Mouse (Mus musculus) lung, postnatal 10 days (tissue): ENCODE results near the gene Il23a.
A peak's percentile ranks its signal among the peaks of the same experiment; 100 is the strongest.
"Not testable (repeated sequence)": the region's sequence is repeated elsewhere in the genome, so short reads cannot be mapped to it uniquely, and the experiment has no call there.

Experiments used
- DNase-seq: peaks from one replicate; pipeline ENCODE4 v3.0.0; 2021

Gene Il23a

DNA sequence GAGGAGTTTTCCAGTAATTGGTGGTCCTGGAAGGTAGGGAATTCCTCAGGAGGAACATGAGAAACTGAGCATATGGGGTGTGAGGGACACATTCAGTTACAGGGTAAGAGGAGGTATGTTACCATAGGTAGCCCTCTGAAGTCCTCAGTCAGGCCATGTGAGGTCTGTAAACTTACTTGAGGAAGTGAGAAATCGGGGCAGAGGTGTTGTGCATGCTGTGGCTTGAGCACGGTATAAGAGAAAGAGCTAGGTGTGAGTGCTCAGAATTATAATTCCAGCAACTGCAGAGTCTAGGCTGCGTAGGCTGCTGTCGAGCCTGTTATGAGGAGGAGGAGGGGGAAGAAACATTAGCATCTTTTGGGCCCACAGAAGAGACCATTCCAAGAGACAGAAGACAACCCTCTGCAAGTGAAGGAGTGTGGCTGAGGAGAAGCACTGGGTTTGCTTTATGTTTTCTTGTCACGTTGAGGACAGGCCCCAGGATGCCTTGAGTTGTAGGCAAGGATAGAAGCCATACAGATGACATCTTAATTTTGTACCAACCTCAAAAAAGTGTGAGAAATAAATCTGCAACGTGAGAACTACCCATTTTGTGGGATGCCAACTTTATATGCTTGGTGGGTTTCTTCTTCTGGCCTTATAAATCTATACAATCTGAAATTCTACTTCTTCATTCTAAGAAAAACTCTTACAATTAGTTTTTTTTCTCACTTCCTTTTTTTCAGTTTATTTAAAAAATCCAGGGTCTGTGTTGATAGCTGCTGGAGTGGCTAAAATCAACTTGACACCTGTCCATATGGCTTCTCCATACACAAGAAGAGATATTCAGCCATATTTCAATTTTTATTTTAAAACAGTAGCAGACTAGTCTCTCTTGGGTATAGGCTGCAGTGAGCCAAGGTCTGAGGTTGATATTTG lies 34.9 kb downstream of the Il23a start:
- no peak for DNase-seq

DNA sequence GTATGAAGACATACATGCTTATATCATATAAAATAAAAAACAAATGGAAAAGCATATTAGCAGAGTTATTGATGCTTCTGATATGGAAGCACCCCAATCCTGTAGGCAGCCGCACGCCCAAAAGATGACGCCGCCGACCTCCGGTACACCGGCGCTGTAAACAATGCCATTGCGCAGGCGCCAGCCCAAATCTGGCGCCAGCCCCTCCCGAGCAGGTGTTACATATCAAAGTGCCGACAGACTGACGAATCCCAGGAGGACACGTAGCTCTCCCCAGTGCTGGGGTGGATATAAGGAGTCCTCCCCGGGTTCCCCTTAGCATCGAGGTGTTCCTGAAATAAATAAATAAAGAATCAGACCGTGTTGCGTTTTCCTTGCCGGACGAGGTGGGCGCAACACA lies 36.3 kb downstream of the Il23a start:
- DNase-seq, result no peak

DNA sequence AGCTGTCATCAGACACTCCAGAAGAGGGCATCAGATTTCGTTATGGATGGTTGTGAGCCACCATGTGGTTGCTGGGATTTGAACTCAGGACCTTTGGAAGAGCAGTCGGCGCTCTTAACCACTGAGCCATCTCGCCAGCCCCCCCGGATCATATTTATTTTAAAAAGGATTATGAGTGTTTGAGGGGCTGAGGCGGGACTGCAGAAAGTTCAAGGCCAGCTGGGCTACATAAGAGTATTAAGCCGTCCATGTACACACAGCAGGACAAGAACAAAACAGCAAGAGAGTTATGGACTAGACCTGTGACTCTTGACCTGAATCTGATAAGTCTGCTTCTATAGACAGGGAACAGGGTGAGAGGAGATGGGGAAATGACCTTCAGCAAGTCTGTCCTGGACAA lies 38.2 kb downstream of the Il23a start:
- DNase-seq, result not testable (repeated sequence)

DNA sequence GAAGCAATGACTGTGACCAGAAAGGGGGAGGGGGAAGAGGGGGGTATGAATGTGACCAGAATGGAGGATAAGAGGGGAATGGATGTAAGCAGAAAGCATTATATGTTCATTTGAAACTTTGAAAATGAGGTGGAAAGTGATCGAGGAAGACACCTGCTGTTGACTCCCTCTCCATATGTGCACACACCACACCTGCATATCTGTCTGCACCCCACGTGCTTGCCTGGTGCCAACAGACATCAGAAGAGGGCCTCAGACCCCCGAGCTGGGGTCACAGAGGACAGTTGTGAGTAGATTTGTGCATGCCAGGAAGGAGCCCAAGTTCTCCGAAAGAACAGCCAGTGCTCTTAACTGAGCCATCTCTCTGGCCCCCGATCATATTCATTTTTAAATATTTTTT lies 38.6 kb downstream of the Il23a start:
- no peak for DNase-seq

DNA sequence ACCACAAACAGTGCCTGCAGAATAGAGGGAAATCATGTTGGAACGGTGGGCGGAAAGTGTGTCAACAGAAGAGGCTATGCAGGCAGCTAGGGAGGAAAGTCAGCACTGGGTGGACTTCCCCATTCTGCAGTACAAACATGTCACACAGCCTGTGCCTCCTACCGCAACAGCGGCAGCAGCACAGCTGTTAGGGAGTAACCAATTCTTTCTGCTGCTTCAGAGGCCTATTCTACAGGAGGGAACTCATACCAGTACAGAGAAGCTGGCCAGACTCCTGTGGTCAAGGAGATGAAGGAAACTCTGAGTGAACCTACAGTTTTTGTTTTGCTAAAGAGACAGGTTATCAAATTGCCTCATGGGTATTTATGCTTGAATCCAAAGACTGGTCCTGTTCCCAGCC lies 39.6 kb downstream of the Il23a start:
- DNase-seq, result no peak

DNA sequence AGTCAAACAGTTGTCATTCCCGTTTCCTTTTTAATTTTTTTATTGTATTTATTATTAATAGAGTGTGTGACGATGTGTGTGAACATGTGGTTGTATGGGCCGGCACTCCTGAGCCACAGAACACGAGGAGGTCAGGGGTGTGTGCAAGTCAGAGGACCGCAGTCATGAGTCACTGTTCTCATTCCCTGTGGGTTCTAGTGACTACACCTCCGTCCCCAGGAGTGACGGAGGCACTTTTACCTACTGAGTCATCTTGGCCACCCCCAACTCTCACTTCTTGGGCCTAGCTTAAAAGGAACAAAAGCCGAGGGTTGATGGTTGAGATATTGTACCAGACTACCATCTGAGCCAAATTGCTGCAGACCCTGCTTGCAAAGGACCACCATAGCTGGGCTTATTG lies 42.2 kb downstream of the Il23a start:
- no peak for DNase-seq

DNA sequence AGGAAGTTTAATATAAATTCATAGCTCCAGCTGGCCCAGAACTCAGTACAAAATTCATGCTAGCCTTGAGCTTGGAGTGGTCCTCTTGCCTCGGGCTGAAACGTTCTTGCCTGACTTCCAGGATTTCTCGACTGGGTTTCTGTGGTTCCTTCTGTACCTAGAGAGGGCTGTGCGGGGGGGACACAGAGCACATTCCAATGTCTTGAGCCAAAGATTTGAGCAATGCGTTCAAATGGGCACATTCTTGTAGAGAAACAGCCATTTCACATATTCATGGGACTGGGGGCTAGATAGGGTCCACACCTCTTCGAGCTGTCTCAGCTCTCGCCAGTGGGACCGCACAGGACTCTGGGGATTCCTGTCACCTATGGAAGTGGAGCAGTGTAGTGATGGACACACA lies 42.6 kb downstream of the Il23a start:
- no peak for DNase-seq

DNA sequence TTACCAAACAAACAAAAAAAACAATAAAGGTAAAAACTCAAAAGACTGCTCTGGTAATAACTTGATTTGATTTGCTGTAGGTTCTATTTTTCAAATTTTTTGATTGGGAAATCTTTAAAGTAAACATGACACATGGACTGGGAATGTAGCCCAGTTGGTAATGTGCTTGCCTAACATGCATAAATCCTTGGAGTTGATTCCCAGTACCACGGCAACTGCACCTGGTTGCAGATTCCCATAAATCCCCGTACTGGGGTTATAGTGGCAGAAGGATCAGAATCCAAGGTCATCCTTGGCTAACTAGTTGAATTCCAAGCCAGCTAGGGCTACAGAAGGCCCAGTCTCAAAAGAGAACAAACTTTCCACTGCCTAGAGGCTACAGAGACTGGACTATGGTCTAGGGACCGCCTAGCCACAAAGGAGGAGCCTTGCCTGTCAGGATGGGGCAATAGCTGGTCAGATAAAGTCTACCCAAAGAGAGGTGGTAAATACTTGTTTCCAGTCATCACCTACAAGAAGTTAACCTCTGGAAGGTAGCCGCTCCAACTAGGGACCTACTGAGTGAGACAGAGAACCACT lies 44.8 kb downstream of the Il23a start, which contains the start of gene Apon:
TSS of gene Apon (plus strand) at position 420 of the 579 bp plus-strand sequence.
- no peak for DNase-seq

DNA sequence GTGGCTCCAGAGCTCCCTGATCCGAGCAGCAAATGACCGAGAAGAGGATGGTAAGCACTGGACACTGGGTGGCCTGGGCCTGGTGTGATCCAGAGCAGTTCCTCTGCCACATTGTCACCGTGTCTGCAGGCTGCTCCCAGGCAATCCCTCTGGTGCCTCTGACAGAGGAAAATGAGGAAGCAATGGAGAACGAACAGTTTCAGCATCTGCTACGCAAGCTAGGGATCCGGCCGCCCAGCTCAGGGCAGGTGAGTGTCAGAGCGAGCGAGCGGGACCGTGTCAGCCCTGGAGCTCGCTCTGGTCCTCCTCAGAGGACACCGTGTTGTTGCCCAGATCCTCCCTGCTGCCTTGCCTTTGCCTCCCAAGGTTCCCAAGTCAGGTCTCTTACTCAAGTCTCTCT lies 48.0 kb downstream of the Il23a start:
- no peak for DNase-seq

DNA sequence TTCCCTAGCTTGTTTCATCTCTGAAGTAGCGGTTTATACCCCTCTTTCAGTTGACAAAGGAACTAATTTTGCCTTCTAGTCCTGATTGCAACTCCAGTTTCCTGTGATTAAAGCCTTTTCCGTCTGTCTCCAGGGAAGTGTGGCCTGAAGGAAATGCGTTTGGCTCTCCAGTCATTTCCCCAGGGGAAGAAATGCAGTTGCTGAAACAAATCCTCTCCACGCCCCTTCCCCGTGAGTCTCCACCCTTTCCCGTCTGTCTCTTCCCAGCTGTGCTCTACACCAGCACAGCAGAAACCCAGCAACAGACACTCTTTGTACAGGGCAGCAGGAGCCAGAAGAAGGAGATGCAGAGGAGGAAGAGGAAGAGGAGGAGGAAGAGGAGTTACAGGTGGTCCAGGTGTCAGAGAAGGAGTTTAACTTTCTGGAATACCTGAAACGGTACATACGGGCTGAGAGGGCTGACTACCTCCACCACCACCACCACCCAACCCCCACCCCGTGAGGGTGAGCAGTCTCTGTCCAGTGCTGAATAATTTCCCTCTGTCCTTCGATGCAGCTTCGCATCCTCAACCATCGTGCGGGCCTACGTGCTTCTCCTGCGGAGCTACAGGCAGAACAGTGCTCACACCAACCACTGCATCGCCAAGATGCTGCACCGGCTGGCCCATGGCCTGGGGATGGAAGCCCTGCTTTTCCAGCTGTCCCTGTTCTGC lies 51.4 kb downstream of the Il23a start:
- peak; percentile 81 for DNase-seq
